Mouse (Mus musculus) hindbrain, embryonic 10.5 days (tissue): ENCODE measurements around the gene Bahcc1. TPM values are rescaled to one million over a fixed set of nuclear protein-coding genes. Genes with fewer than 3 reads are reported as not detected.
A peak's percentile ranks its signal among the peaks of the same experiment; 100 is the strongest.

Experiments used
- DNase-seq: peaks from one replicate; pipeline ENCODE4 v3.0.0-alpha.2; 2017; ENCODE audit warnings: low spot score
- H3K27ac ChIP-seq: fragments of 300-500 bp; sonication (generic); 2 replicates; pipeline ENCODE4 v1.5.1; 2016; ENCODE audit warnings: mild to moderate bottlenecking, moderate library complexity
- H3K27me3 ChIP-seq: fragments of 300-500 bp; sonication (generic); 2 replicates; pipeline ENCODE4 v1.6.1; 2016; ENCODE audit warnings: mild to moderate bottlenecking; ENCODE audit not compliant: poor library complexity, insufficient read depth, severe bottlenecking
- H3K36me3 ChIP-seq: fragments of 300-500 bp; sonication (generic); 2 replicates; pipeline ENCODE4 v1.6.1; 2016; ENCODE audit warnings: mild to moderate bottlenecking, moderate library complexity
- H3K4me1 ChIP-seq: fragments of 300-500 bp; sonication (generic); replicated peaks from 2 replicates; pipeline ENCODE4 v1.6.1; 2016; ENCODE audit warnings: mild to moderate bottlenecking
- H3K4me3 ChIP-seq: fragments of 300-500 bp; sonication (generic); 2 replicates; pipeline ENCODE4 v1.5.1; 2016; ENCODE audit warnings: mild to moderate bottlenecking, moderate library complexity
- H3K9me3 ChIP-seq: fragments of 300-500 bp; sonication (generic); 2 replicates; pipeline ENCODE4 v1.6.1; 2016; ENCODE audit warnings: mild to moderate bottlenecking, moderate library complexity
- WGBS: fragments of 180-500 bp; shearing (Covaris S2); methylation state at CpG from one replicate; pipeline ENCODE4 v1.1.7; 2016; 5-methylcytosine and 5-hydroxymethylcytosine counted together
- polyA plus RNA-seq: library from polyadenylated mRNA; unstranded; fragments of >200 nt; fragmentation: Nextera tagmentation; extraction: Ambion mirVana; gene quantifications from 2 replicates; pipeline ENCODE4 v1.2.1, GENCODE M21; 2016

Gene Bahcc1
- polyA plus RNA-seq, 1 experiment from 2014 or later, result 17.0 TPM

DNA sequence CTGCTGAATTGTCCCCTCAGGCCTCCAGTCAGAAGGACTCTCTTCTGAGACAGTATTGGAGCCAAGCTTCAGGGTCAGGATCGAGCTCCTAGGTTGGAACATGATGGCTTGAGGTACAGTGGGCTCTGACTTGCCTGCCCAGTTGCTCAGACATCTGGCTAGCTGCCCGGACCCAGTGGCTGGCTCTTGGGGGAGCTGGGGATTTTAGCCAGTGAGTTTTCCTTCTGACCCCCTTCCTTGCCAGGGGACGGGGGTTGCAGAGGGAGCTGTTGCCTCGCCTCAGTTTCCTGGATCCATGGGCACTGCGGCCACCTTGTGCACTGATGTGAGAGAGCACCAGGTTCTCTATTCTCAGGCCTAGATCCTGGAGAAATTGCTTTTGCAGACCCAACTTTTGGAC is 23.4 kb downstream of the Bahcc1 start:
- Histone ChIP-seq H3K4me1 (peaks cover 100% of the 10 kb centered on the region), H3K4me3 (peak overlapping the region; percentile 14; the same call in 1 of the 2 replicates), H3K27ac (peak overlapping the region; percentile 76), H3K9me3 (no peaks in the 10 kb centered on the region), H3K27me3 (no peaks in the 10 kb centered on the region), H3K36me3 (peaks cover 69% of the 10 kb centered on the region)
- DNase-seq, result no peak
- 71% methylated on average over 5 of the region's 5 CpGs for WGBS

DNA sequence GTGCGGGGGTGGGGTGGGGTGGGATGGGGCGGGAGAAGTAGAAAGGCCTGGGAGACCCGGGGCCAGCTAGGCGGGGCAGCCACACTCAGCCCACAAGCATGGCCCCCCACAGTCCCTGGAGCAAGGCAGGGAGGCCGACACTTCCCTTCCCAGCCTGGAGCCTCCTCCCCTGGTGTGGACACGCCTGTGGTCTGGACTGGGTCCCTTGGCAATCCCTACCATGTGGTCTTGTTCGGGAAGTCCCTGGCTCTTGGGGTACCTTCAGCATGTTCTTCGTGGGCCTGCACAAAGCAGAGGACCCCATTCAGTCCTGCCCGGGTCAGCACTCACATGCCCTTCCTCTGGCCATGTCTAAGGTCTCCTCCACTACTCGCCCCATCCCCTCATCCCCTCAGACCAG is 23.8 kb downstream of the Bahcc1 start:
- peak overlapping the region; percentile 14; the same call in 1 of the 2 replicates for H3K4me3 ChIP-seq
- H3K27me3 ChIP-seq, result no peaks in the 10 kb centered on the region
- H3K27ac ChIP-seq, result peak overlapping the region; percentile 76
- no peaks in the 10 kb centered on the region for H3K9me3 ChIP-seq
- no peak for DNase-seq
- H3K4me1 ChIP-seq, result peaks cover 100% of the 10 kb centered on the region
- WGBS, result 54% methylated on average over 10 of the region's 10 CpGs
- H3K36me3 ChIP-seq, result peaks cover 73% of the 10 kb centered on the region

DNA sequence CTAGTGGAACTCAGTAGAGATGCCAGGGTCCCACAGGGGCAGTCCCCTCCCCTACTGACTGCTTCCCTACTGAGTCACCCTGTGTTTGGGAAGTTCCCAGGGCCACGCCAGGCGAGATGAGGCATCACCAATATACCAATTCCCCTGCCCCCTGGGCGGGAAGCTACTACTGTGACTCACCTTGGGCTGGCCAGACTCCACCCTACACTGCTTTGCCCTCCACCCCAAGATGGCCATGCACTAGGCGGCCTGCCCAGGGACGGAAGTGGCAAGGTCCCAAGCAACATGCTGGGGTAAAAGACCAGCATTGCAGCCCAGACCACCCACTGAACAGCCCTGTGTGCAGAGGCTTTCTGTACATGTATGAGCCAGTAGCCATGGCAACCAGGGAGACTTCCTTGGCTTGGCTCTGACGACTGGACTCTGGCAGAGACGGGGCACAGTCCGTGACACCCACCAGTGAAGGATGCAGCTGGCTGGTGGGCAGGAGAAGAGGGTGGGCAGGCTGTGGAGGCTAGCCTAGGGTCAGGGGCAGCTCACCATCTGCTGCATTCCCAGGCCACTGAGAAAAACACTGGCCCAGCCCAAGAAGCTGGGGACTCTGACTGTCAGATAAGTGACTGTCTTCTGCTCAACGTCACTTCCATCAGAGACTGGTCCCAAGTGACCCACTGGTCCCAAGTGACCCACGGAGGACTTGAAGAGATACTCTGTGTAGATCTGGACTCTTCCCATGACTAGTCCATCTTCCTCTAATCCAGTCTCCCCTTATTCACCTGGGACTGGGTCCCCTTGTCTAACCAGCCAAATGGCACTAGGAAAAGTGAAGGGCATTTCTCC is 24.5 kb downstream of the Bahcc1 start:
- Histone ChIP-seq H3K36me3 (peaks cover 73% of the 10 kb centered on the region), H3K9me3 (no peaks in the 10 kb centered on the region), H3K4me3 (no peak overlapping the region), H3K27ac (peak overlapping the region; percentile 76), H3K27me3 (no peaks in the 10 kb centered on the region), H3K4me1 (peaks cover 100% of the 10 kb centered on the region)
- WGBS, result 67% methylated on average over 10 of the region's 10 CpGs
- peak; percentile 27 for DNase-seq

DNA sequence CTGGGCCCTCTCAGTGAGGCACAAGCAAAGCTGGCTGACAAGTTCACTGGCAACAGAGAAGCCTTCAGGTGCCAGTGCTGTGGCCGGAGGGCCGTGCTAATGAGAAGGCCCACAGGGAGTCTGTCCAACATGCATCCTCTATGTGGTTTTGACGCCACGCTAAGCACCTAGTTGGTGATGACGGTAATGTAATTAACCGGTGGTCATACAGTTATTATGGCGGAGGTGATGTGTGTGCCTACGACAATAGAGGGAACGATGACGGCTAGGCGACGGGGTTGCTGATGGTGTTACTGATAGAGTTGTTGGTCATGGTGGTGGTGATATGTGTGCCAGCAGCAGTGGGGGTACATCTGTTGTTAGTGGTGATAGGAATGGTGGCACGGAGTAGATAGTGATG is 25.2 kb downstream of the Bahcc1 start:
- H3K27me3 ChIP-seq, result no peaks in the 10 kb centered on the region
- peaks cover 100% of the 10 kb centered on the region for H3K4me1 ChIP-seq
- no peak for DNase-seq
- H3K36me3 ChIP-seq, result peaks cover 71% of the 10 kb centered on the region
- H3K27ac ChIP-seq, result peak overlapping the region; percentile 76
- no peaks in the 10 kb centered on the region for H3K9me3 ChIP-seq
- no peak overlapping the region for H3K4me3 ChIP-seq
- WGBS, result 95% methylated on average over 13 of the region's 13 CpGs

DNA sequence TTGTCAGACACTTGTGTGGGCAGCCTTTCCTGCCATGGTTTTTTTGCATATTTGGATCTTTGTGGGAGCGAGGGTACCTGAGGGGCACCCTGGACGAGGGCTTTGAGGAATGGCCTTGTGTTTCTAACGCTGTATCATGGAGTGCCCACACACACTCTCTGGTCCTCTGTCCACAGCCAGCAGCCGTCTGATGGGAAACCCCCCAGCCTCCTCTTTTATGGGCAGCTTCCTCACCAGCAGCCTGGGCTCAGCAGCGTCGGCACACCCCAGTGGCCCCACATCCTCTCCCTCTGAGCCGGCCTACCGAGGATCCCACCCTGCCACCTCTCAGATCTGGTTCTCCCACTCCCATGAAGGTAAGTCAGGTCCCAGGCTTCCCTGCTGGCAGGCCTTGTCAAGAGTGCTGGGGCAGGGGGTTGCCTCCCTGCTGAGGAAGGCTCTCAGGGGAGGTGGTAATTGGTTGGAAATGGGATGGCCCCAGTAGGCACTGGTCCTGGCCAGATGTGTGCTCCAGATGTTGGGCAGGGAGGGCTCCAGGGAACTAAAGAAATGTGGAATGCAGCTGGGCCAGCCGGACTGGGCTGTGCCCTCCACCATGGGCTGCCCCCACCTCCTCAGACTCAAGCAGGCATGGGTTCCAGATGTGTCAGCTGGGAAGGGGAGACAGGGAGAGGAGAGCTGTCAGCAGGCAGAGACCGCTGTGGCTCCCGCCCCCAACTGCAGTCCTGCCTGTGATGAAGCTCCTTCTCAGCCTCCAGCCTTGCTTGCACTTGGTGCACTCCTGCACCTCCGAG is 26.3 kb downstream of the Bahcc1 start:
- H3K27me3 ChIP-seq, result no peaks in the 10 kb centered on the region
- H3K4me1 ChIP-seq, result peaks cover 100% of the 10 kb centered on the region
- H3K36me3 ChIP-seq, result peaks cover 70% of the 10 kb centered on the region
- peak overlapping the region; percentile 46; the same call in 1 of the 2 replicates for H3K27ac ChIP-seq
- no peaks in the 10 kb centered on the region for H3K9me3 ChIP-seq
- H3K4me3 ChIP-seq, result no peak overlapping the region
- peak; percentile 46 for DNase-seq
- WGBS, result 66% methylated on average over 12 of the region's 12 CpGs

DNA sequence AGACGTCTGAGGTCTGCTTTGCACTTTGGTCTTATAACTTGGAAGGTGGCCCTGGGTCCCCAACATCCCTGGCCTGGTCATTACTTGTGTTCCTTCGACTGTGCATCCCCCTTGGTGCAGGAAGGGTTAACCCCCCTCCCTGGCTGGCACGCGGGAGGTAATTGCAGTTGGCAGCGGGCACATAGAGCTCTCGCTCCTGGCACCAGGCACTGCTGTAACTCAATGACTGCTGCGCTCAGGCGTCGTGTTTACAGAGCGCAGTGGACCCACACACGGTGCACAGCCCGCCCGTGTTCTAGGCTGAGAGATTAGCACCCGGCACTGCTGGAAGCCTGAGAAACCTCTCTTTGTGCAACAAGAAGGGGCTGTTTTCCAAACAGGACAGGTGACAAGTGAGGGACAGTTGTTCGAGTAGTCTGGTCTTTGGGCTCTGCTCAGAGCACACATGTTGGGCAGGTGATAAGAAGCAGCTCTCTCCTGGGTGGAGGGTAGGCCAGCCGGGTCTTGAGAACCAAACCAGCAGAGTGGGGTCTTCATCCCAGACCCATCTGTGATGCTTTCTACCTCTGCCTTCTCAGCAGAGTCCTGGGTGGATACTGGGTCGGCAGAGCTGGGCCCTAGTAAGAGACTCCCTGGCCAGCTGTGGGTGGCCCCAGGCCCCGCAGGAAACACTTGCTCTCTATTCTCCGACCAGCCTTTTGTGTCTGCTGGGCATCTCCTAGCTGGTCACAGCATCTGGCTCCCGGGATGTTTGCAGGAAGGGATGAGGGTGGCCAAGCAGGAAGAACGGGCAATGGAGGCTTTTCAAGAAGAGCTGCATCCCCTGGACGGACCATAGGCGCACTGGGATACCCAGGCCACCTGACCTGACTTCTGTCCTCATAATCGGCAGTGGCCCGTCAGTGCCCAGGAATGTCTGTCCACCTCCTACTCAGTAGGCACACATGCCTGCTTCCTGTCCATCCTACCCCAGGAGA is 27.3 kb downstream of the Bahcc1 start:
- Histone ChIP-seq H3K27me3 (no peaks in the 10 kb centered on the region), H3K36me3 (peaks cover 75% of the 10 kb centered on the region), H3K9me3 (no peaks in the 10 kb centered on the region), H3K4me1 (peaks cover 100% of the 10 kb centered on the region), H3K27ac (0 out of 2 replicates have a peak overlapping the region, but pooled peaks have one; percentile 19), H3K4me3 (peak overlapping the region; percentile 16; the same call in 1 of the 2 replicates)
- 79% methylated on average over 25 of the region's 25 CpGs for WGBS
- no peak for DNase-seq

DNA sequence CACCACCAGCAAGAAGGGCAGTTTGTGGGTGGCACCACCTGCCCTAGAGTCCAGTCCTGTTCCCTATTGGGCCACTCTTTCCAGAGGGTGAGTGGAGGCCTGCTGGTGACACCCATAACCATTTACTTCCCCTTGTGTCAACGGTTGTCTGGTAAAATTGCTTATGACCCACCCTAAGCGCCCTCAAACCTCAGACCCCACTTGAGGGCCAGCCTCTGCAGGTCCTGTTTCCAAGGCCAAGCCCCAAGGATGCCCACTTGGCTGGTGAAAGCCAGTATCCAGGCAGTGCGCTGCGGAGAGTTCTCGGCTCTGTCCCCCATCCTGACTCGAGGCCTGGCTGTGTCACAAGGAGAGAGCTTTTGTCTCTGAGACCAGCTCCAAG is 28.0 kb downstream of the Bahcc1 start:
- peaks cover 100% of the 10 kb centered on the region for H3K4me1 ChIP-seq
- DNase-seq, result no peak
- H3K27ac ChIP-seq, result 0 out of 2 replicates have a peak overlapping the region, but pooled peaks have one; percentile 57
- H3K9me3 ChIP-seq, result no peaks in the 10 kb centered on the region
- H3K4me3 ChIP-seq, result no peak overlapping the region; the same call in 1 of the 2 replicates
- 79% methylated on average over 6 of the region's 6 CpGs for WGBS
- H3K27me3 ChIP-seq, result no peaks in the 10 kb centered on the region
- peaks cover 81% of the 10 kb centered on the region for H3K36me3 ChIP-seq

DNA sequence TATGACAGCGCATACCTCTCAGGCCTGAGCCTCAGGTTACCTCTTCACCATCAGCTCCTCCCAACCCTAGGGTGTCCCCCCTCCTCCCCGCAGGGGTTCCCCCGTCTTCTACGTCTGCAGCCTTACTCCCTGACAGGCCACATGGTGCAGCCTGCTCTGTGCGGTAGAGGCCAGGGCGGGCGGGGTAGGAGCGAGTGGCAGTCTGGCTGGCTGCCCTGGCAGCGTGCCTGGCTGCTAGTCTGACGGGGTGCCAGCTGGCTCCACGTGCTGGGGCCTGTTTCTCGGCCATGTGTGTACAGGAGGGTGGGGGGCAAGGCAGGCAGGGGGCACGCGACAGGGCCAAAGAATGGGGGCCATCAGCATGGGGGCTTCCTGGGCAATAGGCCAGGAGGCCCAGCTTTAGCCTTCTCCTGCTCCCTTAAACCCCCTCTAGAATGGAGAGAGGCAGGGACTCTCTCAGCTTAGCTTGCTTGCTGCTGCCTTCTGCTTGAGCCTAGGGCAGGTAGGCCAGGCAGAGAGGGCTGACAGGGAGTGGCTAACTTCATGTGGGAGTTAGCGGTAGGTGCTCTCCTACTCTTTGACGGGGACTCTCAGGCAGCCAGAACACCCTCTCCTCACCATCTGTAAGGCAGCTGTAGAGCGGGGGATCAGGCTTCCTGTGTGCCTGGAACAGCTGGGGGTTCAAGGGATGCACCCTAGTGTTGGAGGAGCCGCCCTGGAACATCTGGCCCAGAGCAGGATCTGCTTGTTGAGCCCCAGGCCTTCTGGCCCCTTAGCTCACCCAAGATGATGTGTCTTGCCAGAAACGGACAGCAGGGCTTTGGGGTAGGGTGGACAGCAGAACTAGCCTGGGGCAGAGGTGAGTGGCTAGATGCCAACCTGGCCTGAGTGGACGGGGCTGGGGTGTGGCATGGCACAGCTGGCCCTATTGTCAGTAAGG is 28.9 kb downstream of the Bahcc1 start:
- H3K4me3 ChIP-seq, result peak overlapping the region; percentile 11
- peak overlapping the region; percentile 57 for H3K27ac ChIP-seq
- peaks cover 87% of the 10 kb centered on the region for H3K36me3 ChIP-seq
- peaks cover 100% of the 10 kb centered on the region for H3K4me1 ChIP-seq
- no peaks in the 10 kb centered on the region for H3K9me3 ChIP-seq
- DNase-seq, result no peak
- WGBS, result 52% methylated on average over 20 of the region's 20 CpGs
- no peaks in the 10 kb centered on the region for H3K27me3 ChIP-seq

DNA sequence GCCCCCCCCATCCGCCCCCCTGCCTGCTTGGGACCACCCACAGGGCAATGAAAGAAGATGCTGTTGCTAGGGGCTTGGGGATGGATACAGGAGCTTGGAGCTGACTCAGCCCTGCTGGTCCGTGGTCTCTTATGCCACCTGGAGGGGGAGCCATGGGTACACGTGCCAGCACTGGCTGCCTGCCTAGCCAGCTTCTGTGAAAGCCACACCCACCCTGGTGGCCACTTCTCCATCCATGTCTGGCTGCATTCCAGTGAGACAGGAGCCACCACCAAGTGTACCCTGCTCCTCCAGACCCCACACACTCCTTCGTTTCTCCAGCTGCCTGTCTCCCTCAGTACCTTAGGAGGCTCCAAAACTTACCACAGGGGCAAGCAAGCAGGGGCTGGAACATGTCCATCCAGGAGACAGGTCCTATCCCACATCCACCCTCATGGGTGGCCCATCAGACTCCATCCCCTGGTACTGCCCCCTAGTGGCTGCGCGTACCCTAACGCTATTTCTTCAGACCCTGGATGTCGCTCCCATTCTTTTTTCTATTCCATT is 29.7 kb downstream of the Bahcc1 start:
- Histone ChIP-seq H3K9me3 (no peaks in the 10 kb centered on the region), H3K4me3 (peak overlapping the region; percentile 11), H3K27ac (peak overlapping the region; percentile 57), H3K36me3 (peaks cover 87% of the 10 kb centered on the region), H3K27me3 (no peaks in the 10 kb centered on the region), H3K4me1 (peaks cover 99% of the 10 kb centered on the region)
- WGBS, result 36% methylated on average over 8 of the region's 8 CpGs
- peak; percentile 73 for DNase-seq

DNA sequence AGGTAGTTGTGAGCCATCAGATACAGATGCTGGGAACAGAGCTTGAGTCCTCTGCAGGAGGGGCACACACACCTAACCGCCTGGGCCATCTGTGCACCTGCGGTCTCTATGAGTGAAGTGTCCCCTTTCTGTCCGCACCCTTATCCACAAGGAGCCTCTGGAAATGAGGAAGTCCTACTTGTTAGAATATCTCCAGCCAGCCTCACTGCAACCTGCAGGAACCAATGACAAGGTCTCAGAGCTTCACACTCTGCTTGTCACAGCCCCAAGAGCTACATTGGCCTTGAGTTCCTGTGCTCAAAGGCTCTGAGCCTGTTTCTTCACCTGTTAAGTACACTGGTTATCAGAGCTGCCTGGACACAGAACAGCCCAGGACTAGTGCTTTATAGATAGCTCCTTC is 30.4 kb downstream of the Bahcc1 start:
- H3K9me3 ChIP-seq, result no peaks in the 10 kb centered on the region
- no peak for DNase-seq
- H3K36me3 ChIP-seq, result peaks cover 90% of the 10 kb centered on the region
- WGBS, result 92% methylated on average over 3 of the region's 3 CpGs
- no peak overlapping the region for H3K4me3 ChIP-seq
- no peaks in the 10 kb centered on the region for H3K27me3 ChIP-seq
- H3K27ac ChIP-seq, result no peak overlapping the region
- H3K4me1 ChIP-seq, result peaks cover 99% of the 10 kb centered on the region

DNA sequence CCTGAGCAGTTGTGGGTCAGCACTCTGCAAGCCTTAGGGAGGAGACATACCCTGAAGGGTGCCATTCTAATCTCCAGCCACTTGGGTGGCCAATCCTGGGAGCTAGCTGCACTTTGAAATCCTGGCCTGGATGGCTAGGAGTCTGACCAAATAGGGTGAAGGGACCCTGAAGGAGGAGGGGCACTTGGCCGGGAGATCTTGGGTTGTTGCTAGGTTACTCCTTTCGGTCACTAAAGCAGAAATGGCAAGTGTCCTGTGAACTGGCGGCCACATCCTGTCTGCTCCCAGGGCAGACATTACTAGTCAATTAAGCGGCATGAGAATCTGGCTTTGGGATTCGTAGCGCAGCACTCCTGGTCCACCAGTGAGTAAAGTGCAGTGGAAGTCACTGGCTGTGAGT is 31.3 kb downstream of the Bahcc1 start:
- DNase-seq, result no peak
- Histone ChIP-seq H3K27ac (0 out of 2 replicates have a peak overlapping the region, but pooled peaks have one; percentile 46), H3K4me3 (no peak overlapping the region), H3K27me3 (no peaks in the 10 kb centered on the region), H3K9me3 (no peaks in the 10 kb centered on the region), H3K36me3 (peaks cover 96% of the 10 kb centered on the region), H3K4me1 (peaks cover 99% of the 10 kb centered on the region)
- 52% methylated on average over 6 of the region's 6 CpGs for WGBS
